Mouse (Mus musculus) MEL (cell line): ENCODE data around the gene Cwc27. TPM values are rescaled to one million over a fixed set of nuclear protein-coding genes. Genes with fewer than 3 reads are reported as not detected.

Experiments
- DNase-seq: peaks from one replicate; pipeline ENCODE4 v3.0.0; 2011; ENCODE audit warnings: low read depth, low spot score
- H3K27ac ChIP-seq: 2 replicates; pipeline ENCODE4 v1.5.1; 2012; ENCODE audit warnings: low read depth, mild to moderate bottlenecking, control low read depth, low read length, moderate library complexity; ENCODE audit not compliant: control insufficient read depth
- H3K27me3 ChIP-seq, 2 experiments: fragments of 150-350 bp in 1 of 2; sonication (generic) in 1 of 2; 2 replicates each; pipeline ENCODE4 v1.6.1; 2012; ENCODE audit warnings: low read length in 2 of 2, mild to moderate bottlenecking in 2 of 2, improper control_type of control experiment in 1 of 2, moderate library complexity in 1 of 2; ENCODE audit not compliant: insufficient read depth in 2 of 2, control insufficient read depth in 1 of 2
- H3K36me3 ChIP-seq, 2 experiments: 2 replicates each; pipeline ENCODE4 v1.6.1; 2012 to 2014; ENCODE audit warnings: low read length in 2 of 2, improper control_type of control experiment in 1 of 2, inconsistent platforms in 1 of 2, mild to moderate bottlenecking in 1 of 2; ENCODE audit not compliant: insufficient read depth in 2 of 2, control insufficient read depth in 1 of 2
- H3K4me1 ChIP-seq, 2 experiments: fragments of 150-350 bp in 1 of 2; sonication (generic) in 1 of 2; 2 replicates each; pipeline ENCODE4 v1.6.1; 2012; ENCODE audit warnings: low read length in 2 of 2, improper control_type of control experiment in 1 of 2, mild to moderate bottlenecking in 1 of 2; ENCODE audit not compliant: insufficient read depth in 2 of 2, control insufficient read depth in 1 of 2
- H3K4me3 ChIP-seq, 2 experiments: fragments of 150-350 bp in 1 of 2; sonication (generic) in 1 of 2; 2 replicates each; pipeline ENCODE4 v1.5.1; 2012; ENCODE audit warnings: low read depth in 2 of 2, low read length in 2 of 2, mild to moderate bottlenecking in 2 of 2, moderate library complexity in 2 of 2, control low read depth in 1 of 2, improper control_type of control experiment in 1 of 2; ENCODE audit not compliant: control insufficient read depth in 1 of 2, insufficient read depth in 1 of 2
- H3K79me2 ChIP-seq: 2 replicates; pipeline ENCODE4 v1.6.1; 2012; ENCODE audit warnings: mild to moderate bottlenecking, low read length, moderate library complexity; ENCODE audit not compliant: control insufficient read depth, poor library complexity, insufficient read depth
- H3K9ac ChIP-seq: 2 replicates; pipeline ENCODE4 v1.6.1; 2012; ENCODE audit warnings: low read depth, mild to moderate bottlenecking, control low read depth, low read length, moderate library complexity; ENCODE audit not compliant: control insufficient read depth, poor library complexity, severe bottlenecking
- H3K9me3 ChIP-seq: fragments of 150-350 bp; sonication (generic); replicated peaks from 2 replicates; pipeline ENCODE4 v1.6.1; 2012; ENCODE audit warnings: mild to moderate bottlenecking, low read length, improper control_type of control experiment, moderate library complexity; ENCODE audit not compliant: insufficient read depth
- CHD2 ChIP-seq: IDR thresholded peaks from 2 replicates; pipeline ENCODE4 v1.6.1; 2011; ENCODE audit warnings: low read length, improper control_type of control experiment
- E2F4 ChIP-seq: IDR thresholded peaks from 2 replicates; pipeline ENCODE4 v1.6.1; 2011; ENCODE audit warnings: low read depth, low read length, improper control_type of control experiment, borderline replicate concordance
- ELF1 ChIP-seq: IDR thresholded peaks from 2 replicates; pipeline ENCODE4 v1.6.1; 2014; ENCODE audit warnings: low read depth, mild to moderate bottlenecking, inconsistent platforms, low read length, improper control_type of control experiment, moderate library complexity
- GABPA ChIP-seq: IDR thresholded peaks from 2 replicates; pipeline ENCODE4 v1.6.1; 2012; ENCODE audit warnings: low read depth, mild to moderate bottlenecking, inconsistent platforms, low read length, improper control_type of control experiment, moderate library complexity
- HCFC1 ChIP-seq: IDR thresholded peaks from 2 replicates; pipeline ENCODE4 v1.6.1; 2012; ENCODE audit warnings: low read depth, mild to moderate bottlenecking, inconsistent platforms, low read length, improper control_type of control experiment, moderate library complexity
- JUND ChIP-seq: IDR thresholded peaks from 2 replicates; pipeline ENCODE4 v1.6.1; 2011; ENCODE audit warnings: low read depth, mild to moderate bottlenecking, improper control_type of control experiment, low read length
- MAZ ChIP-seq: IDR thresholded peaks from 2 replicates; pipeline ENCODE4 v1.6.1; 2012; ENCODE audit warnings: low read depth, mild to moderate bottlenecking, inconsistent platforms, low read length, improper control_type of control experiment
- MEF2A ChIP-seq: IDR thresholded peaks from 2 replicates; pipeline ENCODE4 v1.6.1; 2014; ENCODE audit warnings: low read depth, mild to moderate bottlenecking, inconsistent platforms, low read length, improper control_type of control experiment; ENCODE audit not compliant: poor library complexity, insufficient replicate concordance, severe bottlenecking; ENCODE audit errors: extremely low read depth
- MXI1 ChIP-seq: IDR thresholded peaks from 2 replicates; pipeline ENCODE4 v1.6.1; 2011; ENCODE audit warnings: mild to moderate bottlenecking, low read depth, low read length, improper control_type of control experiment
- MYB ChIP-seq: IDR thresholded peaks from 2 replicates; pipeline ENCODE4 v1.6.1; 2011; ENCODE audit warnings: mild to moderate bottlenecking, low read depth, low read length, improper control_type of control experiment
- MYC ChIP-seq: IDR thresholded peaks from 2 replicates; pipeline ENCODE4 v1.6.1; 2011; ENCODE audit warnings: low read depth, mild to moderate bottlenecking, low read length, improper control_type of control experiment, moderate library complexity
- NELFE ChIP-seq: IDR thresholded peaks from 2 replicates; pipeline ENCODE4 v1.6.1; 2011; ENCODE audit warnings: low read depth, low read length, improper control_type of control experiment
- POLR2A ChIP-seq, 2 experiments: IDR thresholded peaks; 2 replicates each; pipeline ENCODE4 v1.6.1; 2011 to 2012; ENCODE audit warnings: low read length in 2 of 2, mild to moderate bottlenecking in 2 of 2, control low read depth in 1 of 2, improper control_type of control experiment in 1 of 2, low read depth in 1 of 2, moderate library complexity in 1 of 2; ENCODE audit not compliant: control insufficient read depth in 1 of 2, insufficient read depth in 1 of 2, poor library complexity in 1 of 2
- POLR2AphosphoS2 ChIP-seq: IDR thresholded peaks from 2 replicates; pipeline ENCODE4 v1.6.1; 2011; ENCODE audit warnings: low read length, improper control_type of control experiment
- POLR2AphosphoS5 ChIP-seq: IDR thresholded peaks from 2 replicates; pipeline ENCODE4 v1.6.1; 2012; ENCODE audit warnings: low read depth, borderline replicate concordance, mild to moderate bottlenecking, inconsistent platforms, low read length, moderate library complexity, mixed read lengths
- TBP ChIP-seq: IDR thresholded peaks from 2 replicates; pipeline ENCODE4 v1.8.0; 2011; ENCODE audit warnings: low read depth, low read length, improper control_type of control experiment
- TCF12 ChIP-seq: IDR thresholded peaks from 2 replicates; pipeline ENCODE4 v1.6.1; 2014; ENCODE audit warnings: low read depth, mild to moderate bottlenecking, inconsistent platforms, low read length, improper control_type of control experiment, moderate library complexity
- ZKSCAN1 ChIP-seq: IDR thresholded peaks from 2 replicates; pipeline ENCODE4 v1.6.1; 2012; ENCODE audit warnings: low read depth, mild to moderate bottlenecking, inconsistent platforms, low read length, improper control_type of control experiment, moderate library complexity
- polyA plus RNA-seq, 2 experiments: library from polyadenylated mRNA; stranded (reverse) in 1 of 2; unstranded in 1 of 2; fragments of >175 nt in 1 of 2; fragments of >200 nt in 1 of 2; gene quantifications; 2 replicates each; pipeline versions ENCODE4 v1.2.1 to v1.2.4; 2012; ENCODE audit warnings: low replicate concordance in 2 of 2, low read depth in 1 of 2; ENCODE audit not compliant: insufficient read length in 2 of 2, insufficient read depth in 1 of 2, missing spikeins in 1 of 2
- total RNA-seq: library from RNA; depleted of rRNA; stranded (reverse); fragments of 300-350 nt; gene quantifications from 2 replicates; pipeline ENCODE4 v1.2.3, GENCODE M21; 2012

Cwc27 gene
- total and polyA plus RNA-seq, 3 experiments: 18.3 to 22.0 TPM; not detected in 1

DNA sequence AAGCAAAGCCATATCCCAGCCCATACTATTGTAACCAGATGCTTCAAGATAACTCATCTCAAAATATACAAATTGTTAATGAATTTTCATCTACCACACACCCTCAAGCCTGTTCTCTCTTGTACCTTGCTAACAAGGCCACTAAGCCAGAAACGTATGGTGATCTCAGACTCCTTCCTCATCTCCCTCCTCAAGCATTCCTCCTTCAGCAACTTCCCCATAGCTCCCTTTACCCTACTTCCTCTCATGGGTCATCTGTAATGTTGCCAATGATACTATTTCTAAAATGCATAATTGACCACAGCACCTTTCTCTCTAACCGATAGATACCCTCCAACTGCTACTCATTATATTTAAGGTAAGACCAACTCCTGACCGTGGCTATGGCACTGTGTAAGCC is 22.5 kb downstream of the Cwc27 start:
- peak; percentile 19 for DNase-seq
- Histone ChIP-seq H3K9me3 (no peaks in the 10 kb centered on the region), H3K27ac (no peak overlapping the region), H3K36me3 (0 out of 4 replicates have a peak, but pooled peaks cover 0 to 1% of the 10 kb centered on the region in 2 experiments), H3K4me1 (no peaks in the 10 kb centered on the region), H3K27me3 (no peaks in the 10 kb centered on the region), H3K79me2 (no peaks in the 10 kb centered on the region), H3K4me3 (no peak overlapping the region), H3K9ac (no peak overlapping the region)
- no peak for TF ChIP-seq JUND
- TF ChIP-seq ZKSCAN1: no peak
- no peak for TF ChIP-seq TBP
- TF ChIP-seq MYC: no peak
- TF ChIP-seq TCF12: no peak

DNA sequence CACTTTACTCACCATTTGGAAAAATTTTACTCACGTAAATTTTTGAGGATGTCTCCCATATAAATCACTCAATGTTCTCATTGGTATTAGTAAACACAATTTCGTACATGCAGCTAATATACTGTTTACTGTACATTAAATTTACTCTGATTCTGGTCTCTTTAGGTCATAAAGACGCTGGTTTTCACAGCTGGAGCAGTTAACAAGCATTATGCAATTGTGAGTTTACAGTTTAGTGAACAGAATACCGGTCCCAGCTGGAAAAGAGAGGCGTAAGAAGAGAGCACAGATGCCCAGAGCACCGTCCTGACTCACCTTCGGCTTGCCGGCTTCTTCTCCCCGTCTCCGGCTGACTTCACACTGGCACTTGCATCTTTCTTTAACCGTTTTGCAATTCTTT is 24.8 kb downstream of the Cwc27 start, which contains the start of gene Srek1ip1:
TSS of gene Srek1ip1 (plus strand) at position 301 of the 400 bp plus-strand sequence.
- TF ChIP-seq MAZ (no peak), ELF1 (no peak), NELFE (no peak), E2F4 (no peak), GABPA (no peak), HCFC1 (no peak), CHD2 (no peak), POLR2A (IDR thresholded peaks at IDR 0.05; ENCODE audit: control insufficient read depth in 1 of 2, insufficient read depth in 1 of 2, low read depth in 1 of 2, low read length in 2 of 2, poor library complexity in 1 of 2) (no peak), MYC (no peak), MEF2A (no peak), MXI1 (no peak), MYB (no peak), POLR2AphosphoS5 (no peak), POLR2AphosphoS2 (no peak)
- H3K79me2 ChIP-seq: no peaks in the 10 kb centered on the region
- no peaks in the 10 kb centered on the region for H3K27me3 ChIP-seq
- no peak within 1 kb of the TSS for H3K27ac ChIP-seq
- no peaks in the 10 kb centered on the region for H3K4me1 ChIP-seq
- 0 out of 4 replicates have a peak, but pooled peaks cover 0 to 1% of the 10 kb centered on the region in 2 experiments for H3K36me3 ChIP-seq
- no peaks in the 10 kb centered on the region for H3K9me3 ChIP-seq
- DNase-seq: no peak
- H3K9ac ChIP-seq: no peak within 1 kb of the TSS
- no peak within 1 kb of the TSS for H3K4me3 ChIP-seq
